Mouse (Mus musculus): ENCODE measurements around the gene Clic5. TPM values are rescaled to one million over a fixed set of nuclear protein-coding genes. Genes with fewer than 3 reads are reported as not detected.

Clic5 gene
- polyA plus RNA-seq (2012; rRNA removed) = 0.56 and 0.59 TPM in 2 replicates

GRCm38 (mm10) chr17:44188042-44188768 lies at the start of gene Clic5:
TSS of gene Clic5 (plus strand) at chr17:44188584.

Other genes with a start within 250 kb of the Clic5 start
- gene Enpp5, start 109.8 kb upstream of the Clic5 start, polyA plus RNA-seq (2012; rRNA removed) = 8.5 and 14.5 TPM in 2 replicates
- gene Enpp4, start 82.8 kb upstream of the Clic5 start, polyA plus RNA-seq (2012; rRNA removed) = 2.1 and 3.5 TPM in 2 replicates